Mouse (Mus musculus) embryonic facial prominence, embryonic 10.5 days (tissue): ENCODE results near the gene P4hb. TPM values are rescaled to one million over a fixed set of nuclear protein-coding genes. Genes with fewer than 3 reads are reported as not detected.

Experiments
- polyA plus RNA-seq: library from polyadenylated mRNA; unstranded; fragments of >200 nt; fragmentation: Nextera tagmentation; extraction: Ambion mirVana; gene quantifications from 2 replicates; pipeline ENCODE4 v1.2.1, GENCODE M21; 2016

Gene P4hb
- polyA plus RNA-seq, 1 experiment from 2014 or later: 556 TPM

Other genes starting within 250 kb of the P4hb start
- gene Actg1, start 224.7 kb downstream of the P4hb start, polyA plus RNA-seq: 3,067 and 3,150 TPM in 2 replicates
- gene Fscn2, start 211.7 kb downstream of the P4hb start, polyA plus RNA-seq: 0.10 and 0.19 TPM in 2 replicates
- gene Faap100, start 194.5 kb downstream of the P4hb start, polyA plus RNA-seq: 38.3 and 39.0 TPM in 2 replicates
- gene Nploc4, start 135.5 kb downstream of the P4hb start, polyA plus RNA-seq: 45.3 and 51.9 TPM in 2 replicates
- 0.69 and 1.5 TPM in 2 replicates for gene Tspan10, start 130.6 kb downstream of the P4hb start, polyA plus RNA-seq
- gene Pde6g, start 119.8 kb downstream of the P4hb start, polyA plus RNA-seq: 0.44 and 0.67 TPM in 2 replicates
- 8.5 and 12.8 TPM in 2 replicates for gene Oxld1, start 115.2 kb downstream of the P4hb start, polyA plus RNA-seq
- 49.6 and 50.7 TPM in 2 replicates for gene Ccdc137, start 115.1 kb downstream of the P4hb start, polyA plus RNA-seq
- gene Arl16, start 105.6 kb downstream of the P4hb start, polyA plus RNA-seq: 55.9 and 66.9 TPM in 2 replicates
- gene Mrpl12, start 88.6 kb downstream of the P4hb start, polyA plus RNA-seq: 206 and 216 TPM in 2 replicates
- 68.6 and 69.4 TPM in 2 replicates for gene Slc25a10, start 81.4 kb downstream of the P4hb start, polyA plus RNA-seq
- 0.33 and 0.62 TPM in 2 replicates for gene Gcgr, start 42.6 kb downstream of the P4hb start, polyA plus RNA-seq
- 201 and 221 TPM in 2 replicates for gene Mcrip1, start 23.5 kb downstream of the P4hb start, polyA plus RNA-seq
- gene Ppp1r27, start 22.1 kb downstream of the P4hb start, polyA plus RNA-seq: not detected in 2 replicates
- gene Arhgdia, start 8.4 kb upstream of the P4hb start, polyA plus RNA-seq: 735 and 777 TPM in 2 replicates
- 620 and 640 TPM in 2 replicates for gene Alyref, start 25.1 kb upstream of the P4hb start, polyA plus RNA-seq
- gene Anapc11, start 25.2 kb upstream of the P4hb start, polyA plus RNA-seq: 192 and 198 TPM in 2 replicates
- gene Npb, start 35.2 kb upstream of the P4hb start, polyA plus RNA-seq: not detected in 2 replicates
- gene Pcyt2, start 44.7 kb upstream of the P4hb start, polyA plus RNA-seq: 142 and 145 TPM in 2 replicates
- 27.7 and 29.5 TPM in 2 replicates for gene Sirt7, start 52.0 kb upstream of the P4hb start, polyA plus RNA-seq
- gene Mafg, start 60.3 kb upstream of the P4hb start, polyA plus RNA-seq: 24.2 and 25.1 TPM in 2 replicates
- gene Pycr1, start 70.5 kb upstream of the P4hb start, polyA plus RNA-seq: 32.7 and 33.7 TPM in 2 replicates
- gene Myadml2, start 74.9 kb upstream of the P4hb start, polyA plus RNA-seq: not detected in 2 replicates
- 4.4 and 4.8 TPM in 2 replicates for gene Notum, start 87.9 kb upstream of the P4hb start, polyA plus RNA-seq
- gene Aspscr1, start 99.7 kb upstream of the P4hb start, polyA plus RNA-seq: 151 and 155 TPM in 2 replicates
- 119 and 124 TPM in 2 replicates for gene Cenpx, start 140.5 kb upstream of the P4hb start, polyA plus RNA-seq
- 56.8 and 58.9 TPM in 2 replicates for gene Lrrc45, start 140.7 kb upstream of the P4hb start, polyA plus RNA-seq
- 27.2 and 31.2 TPM in 2 replicates for gene Rac3, start 148.2 kb upstream of the P4hb start, polyA plus RNA-seq
- 12.8 and 16.0 TPM in 2 replicates for gene Dcxr, start 154.0 kb upstream of the P4hb start, polyA plus RNA-seq
- 2.6 and 2.9 TPM in 2 replicates for gene Cbr2, start 158.9 kb upstream of the P4hb start, polyA plus RNA-seq
- gene Hmga1b, start 189.5 kb upstream of the P4hb start, polyA plus RNA-seq: 10.5 and 11.6 TPM in 2 replicates
- 40.0 and 42.1 TPM in 2 replicates for gene Rfng, start 211.0 kb upstream of the P4hb start, polyA plus RNA-seq
- gene Gps1, start 211.0 kb upstream of the P4hb start, polyA plus RNA-seq: 265 and 272 TPM in 2 replicates
- gene Dus1l, start 223.2 kb upstream of the P4hb start, polyA plus RNA-seq: 96.6 and 101 TPM in 2 replicates